Mouse (Mus musculus) ES-Bruce4 (cell line): ENCODE results near the gene Scd4. TPM values are rescaled to one million over a fixed set of nuclear protein-coding genes. Genes with fewer than 3 reads are reported as not detected.
"Not testable (repeated sequence)": the region's sequence is repeated elsewhere in the genome, so short reads cannot be mapped to it uniquely, and the experiment has no call there.

Experiments
- H3K27ac ChIP-seq: 2 replicates; pipeline ENCODE4 v1.5.1; 2012; ENCODE audit warnings: low read length, inconsistent platforms; ENCODE audit not compliant: insufficient read depth
- H3K27me3 ChIP-seq: 2 replicates; pipeline ENCODE4 v1.6.1; 2012; ENCODE audit warnings: mild to moderate bottlenecking, low read length, inconsistent platforms; ENCODE audit not compliant: control insufficient read depth, poor library complexity, insufficient read depth, severe bottlenecking
- H3K36me3 ChIP-seq: 2 replicates; pipeline ENCODE4 v1.6.1; 2012; ENCODE audit warnings: inconsistent platforms, mild to moderate bottlenecking, low read length, moderate library complexity; ENCODE audit not compliant: control insufficient read depth, poor library complexity, insufficient read depth, severe bottlenecking
- H3K4me1 ChIP-seq: one replicate; pipeline ENCODE4 v1.8.1; 2011; ENCODE audit warnings: low read length; ENCODE audit not compliant: control insufficient read depth, insufficient read depth
- H3K4me3 ChIP-seq: 2 replicates; pipeline ENCODE4 v1.5.1; 2011; ENCODE audit warnings: low read depth, mild to moderate bottlenecking, low read length
- H3K9ac ChIP-seq: 2 replicates; pipeline ENCODE4 v1.6.1; 2012; ENCODE audit warnings: low read depth, mild to moderate bottlenecking, inconsistent platforms; ENCODE audit not compliant: poor library complexity, severe bottlenecking
- H3K9me3 ChIP-seq: replicated peaks from 2 replicates; pipeline ENCODE4 v1.6.1; 2012; ENCODE audit warnings: mild to moderate bottlenecking, low read length, inconsistent platforms; ENCODE audit not compliant: control insufficient read depth, poor library complexity, insufficient read depth, severe bottlenecking
- CTCF ChIP-seq: IDR thresholded peaks from one replicate; pipeline ENCODE4 v1.8.1; 2011; ENCODE audit warnings: low read depth, low read length
- EP300 ChIP-seq: IDR thresholded peaks from 2 replicates; pipeline ENCODE4 v1.6.1; 2011; ENCODE audit warnings: low read depth, low read length; ENCODE audit not compliant: insufficient read depth
- POLR2A ChIP-seq: IDR thresholded peaks from one replicate; pipeline ENCODE4 v1.8.1; 2011; ENCODE audit warnings: low read length; ENCODE audit not compliant: insufficient read depth
- polyA plus RNA-seq: library from polyadenylated mRNA; stranded (reverse); fragments of >200 nt; gene quantifications from 2 replicates; pipeline ENCODE4 v1.2.4, GENCODE M21; 2011; ENCODE audit warnings: low read depth; ENCODE audit not compliant: missing spikeins, insufficient read depth, insufficient read length

Scd4 gene
- polyA plus RNA-seq, 1 experiment, result 0.19 TPM

DNA sequence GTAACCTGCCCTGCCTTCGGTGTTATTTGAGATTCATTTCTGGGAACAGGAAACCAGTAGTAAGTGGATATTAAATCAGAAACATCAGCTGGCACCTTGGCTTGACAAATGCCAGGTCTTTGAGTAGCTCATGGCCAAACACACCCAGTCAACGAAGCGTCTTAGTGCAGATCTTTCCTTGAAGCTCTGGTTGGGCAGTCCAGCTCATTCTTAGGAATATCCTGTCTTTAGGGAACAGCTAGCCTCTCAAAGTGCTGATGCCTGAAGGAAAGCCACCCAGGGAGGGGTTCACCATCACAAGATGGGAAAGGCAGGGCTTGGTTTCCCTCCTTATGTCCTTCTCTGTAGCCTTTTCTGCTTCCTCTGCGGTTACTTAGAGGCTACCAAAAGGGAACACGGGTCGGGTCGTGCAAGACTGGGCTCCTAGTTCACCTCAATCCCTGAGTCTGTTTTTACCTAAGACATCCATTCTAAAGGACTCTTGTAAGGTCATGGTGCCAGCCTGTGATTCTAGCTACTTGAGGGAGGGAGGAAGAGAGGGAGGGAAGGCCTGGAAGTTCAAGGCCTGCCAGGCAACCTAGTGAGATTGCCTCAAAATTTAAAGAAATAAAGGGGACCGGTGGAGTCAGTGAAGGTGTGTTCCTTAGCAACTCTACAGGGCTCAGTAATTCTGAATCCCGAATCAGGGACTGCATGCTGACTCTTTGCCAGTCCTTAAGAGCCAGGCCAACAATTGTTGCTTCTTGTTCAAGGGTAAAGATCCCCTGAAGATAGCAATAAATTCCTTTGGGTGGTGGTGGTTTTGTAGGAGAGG lies 25.6 kb upstream of the Scd4 start:
- H3K4me1 ChIP-seq, result no peaks in the 10 kb centered on the region
- TF ChIP-seq POLR2A (no peak), CTCF (no peak), EP300 (no peak)
- H3K4me3 ChIP-seq, result no peak overlapping the region
- no peak overlapping the region for H3K9ac ChIP-seq
- no peak overlapping the region for H3K27ac ChIP-seq
- H3K9me3 ChIP-seq, result no peaks in the 10 kb centered on the region
- H3K27me3 ChIP-seq, result no peaks in the 10 kb centered on the region
- H3K36me3 ChIP-seq, result peaks cover 58% of the 10 kb centered on the region

DNA sequence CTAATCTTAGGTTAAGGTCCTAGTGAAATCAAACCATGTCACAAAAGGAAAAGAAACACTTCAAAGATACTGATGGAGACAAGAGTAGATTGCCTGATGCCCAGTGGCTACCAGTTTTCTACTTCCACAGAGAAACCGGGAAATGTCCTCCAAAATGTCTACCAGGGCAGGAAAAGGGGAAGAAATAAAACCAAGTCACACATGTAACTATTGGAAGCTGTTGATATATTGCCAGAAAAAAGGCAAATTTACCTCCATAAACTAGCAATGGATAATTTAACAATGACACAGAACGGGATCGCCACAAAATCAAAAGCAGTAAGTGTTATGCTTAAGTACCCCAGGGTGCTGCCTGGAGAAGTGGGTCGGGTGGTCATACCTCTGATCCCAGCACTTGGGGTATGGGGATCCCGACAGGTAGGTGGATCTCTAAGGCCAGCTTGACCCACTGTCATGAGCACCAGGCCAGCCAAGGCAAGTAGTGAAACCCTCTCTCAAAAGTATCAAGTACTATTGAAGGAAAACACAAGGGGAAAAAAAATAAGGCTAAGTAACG lies 24.9 kb upstream of the Scd4 start:
- Histone ChIP-seq H3K9me3 (no peaks in the 10 kb centered on the region), H3K4me3 (no peak overlapping the region), H3K36me3 (peaks cover 51% of the 10 kb centered on the region), H3K27me3 (no peaks in the 10 kb centered on the region), H3K27ac (no peak overlapping the region), H3K4me1 (no peaks in the 10 kb centered on the region), H3K9ac (no peak overlapping the region)
- TF ChIP-seq CTCF, result no peak
- TF ChIP-seq POLR2A, result no peak
- TF ChIP-seq EP300, result no peak

DNA sequence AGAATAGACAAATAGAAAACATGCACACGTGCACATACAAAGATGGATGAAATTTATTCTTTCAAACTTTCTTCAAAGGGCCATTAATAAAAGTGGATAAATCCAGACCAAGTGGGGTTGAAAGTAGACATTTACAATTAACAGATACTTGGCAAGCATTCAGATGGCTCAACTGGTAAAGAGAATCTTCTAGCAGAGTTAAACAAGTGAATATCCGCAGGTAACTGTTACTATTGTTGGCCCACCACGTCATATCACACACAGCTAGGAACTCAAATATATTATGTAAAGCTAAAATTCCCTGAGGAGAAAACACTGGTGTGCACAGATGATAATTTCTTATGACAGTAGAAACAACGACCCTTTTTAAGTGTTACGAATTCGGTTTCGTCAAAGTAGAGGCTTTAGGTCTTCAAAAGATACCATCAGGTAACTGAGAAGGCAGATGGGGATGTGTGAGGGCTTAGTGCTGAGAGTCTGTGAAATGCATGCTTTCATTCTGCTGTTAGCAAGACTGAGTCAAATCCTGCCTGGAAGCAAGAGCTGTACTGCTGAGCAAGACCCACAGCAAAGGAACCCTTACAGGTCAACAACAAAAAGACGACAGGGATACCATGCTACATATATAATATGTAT lies 24.2 kb upstream of the Scd4 start:
- H3K4me1 ChIP-seq, result no peaks in the 10 kb centered on the region
- peaks cover 44% of the 10 kb centered on the region for H3K36me3 ChIP-seq
- no peak overlapping the region for H3K9ac ChIP-seq
- no peak overlapping the region for H3K27ac ChIP-seq
- H3K4me3 ChIP-seq, result no peak overlapping the region
- H3K9me3 ChIP-seq, result no peaks in the 10 kb centered on the region
- no peak for TF ChIP-seq CTCF
- TF ChIP-seq EP300, result no peak
- TF ChIP-seq POLR2A, result no peak
- H3K27me3 ChIP-seq, result no peaks in the 10 kb centered on the region

DNA sequence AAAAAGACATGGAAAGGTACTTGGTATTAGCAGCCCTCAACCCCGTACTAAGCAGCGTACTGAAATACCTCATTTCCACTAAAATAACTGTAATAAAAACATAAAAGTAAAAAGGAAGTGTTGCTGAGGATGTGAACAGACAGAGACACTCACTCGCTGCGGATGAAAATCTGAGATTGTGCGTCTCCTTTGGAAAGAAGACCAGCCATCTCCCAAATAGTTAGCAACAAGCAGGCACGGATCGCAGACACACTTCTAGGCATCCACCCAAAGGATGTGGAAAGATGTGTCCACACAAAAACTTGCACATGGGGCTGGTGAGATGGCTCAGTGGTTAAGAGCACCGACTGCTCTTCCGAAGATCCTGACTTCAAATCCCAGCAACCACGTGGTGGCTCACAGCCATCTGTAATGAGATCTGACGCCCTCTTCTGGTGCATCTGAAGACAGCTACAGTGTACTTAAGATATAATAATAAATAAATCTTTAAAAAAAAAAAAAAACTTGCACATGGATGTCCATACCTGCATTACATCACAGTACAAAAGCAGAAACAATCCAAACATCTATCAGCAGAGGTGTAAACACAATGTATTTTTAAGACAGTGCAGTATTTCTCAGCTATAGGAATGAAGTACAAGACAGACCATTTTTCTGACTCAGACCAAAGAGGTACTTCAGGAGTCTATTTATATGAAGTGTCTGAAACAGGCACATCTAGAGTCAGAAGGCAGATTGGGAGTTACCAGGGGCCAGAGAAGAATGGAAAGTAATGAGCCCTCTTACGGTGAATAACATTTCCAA lies 23.3 kb upstream of the Scd4 start:
- H3K4me1 ChIP-seq, result no peaks in the 10 kb centered on the region
- H3K9ac ChIP-seq, result no peak overlapping the region
- H3K9me3 ChIP-seq, result no peaks in the 10 kb centered on the region
- no peak overlapping the region for H3K27ac ChIP-seq
- peaks cover 36% of the 10 kb centered on the region for H3K36me3 ChIP-seq
- no peak overlapping the region for H3K4me3 ChIP-seq
- TF ChIP-seq CTCF (no peak), EP300 (no peak), POLR2A (no peak)
- H3K27me3 ChIP-seq, result no peaks in the 10 kb centered on the region

DNA sequence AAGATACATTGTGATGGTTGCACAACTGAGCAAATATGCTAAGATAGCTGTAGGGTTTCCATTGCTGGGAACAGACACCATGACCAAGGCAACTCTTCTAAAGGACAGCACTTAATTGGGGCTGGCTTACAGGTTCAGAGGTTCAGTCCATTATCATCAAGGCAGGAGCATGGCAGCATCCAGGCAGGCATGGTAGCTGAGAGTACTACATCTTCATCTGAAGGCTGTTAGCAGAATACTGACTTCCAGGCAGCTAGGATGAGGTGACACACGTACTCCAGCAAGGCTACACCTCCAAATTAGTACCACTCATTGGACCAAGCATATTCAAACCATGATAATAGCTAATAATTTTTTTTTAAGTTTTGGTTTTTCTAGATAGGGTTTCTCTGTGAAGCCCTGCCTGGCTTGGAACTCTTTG lies 22.7 kb upstream of the Scd4 start:
- not testable (repeated sequence) for H3K4me3 ChIP-seq, H3K9ac ChIP-seq, H3K9me3 ChIP-seq, H3K4me1 ChIP-seq, H3K27ac ChIP-seq, H3K27me3 ChIP-seq
- H3K36me3 ChIP-seq, result peaks cover 30% of the 10 kb centered on the region
